Mouse (Mus musculus) stomach, embryonic 16.5 days (tissue): ENCODE results near the gene Ppil6. TPM values are rescaled to one million over a fixed set of nuclear protein-coding genes. Genes with fewer than 3 reads are reported as not detected.
A peak's percentile ranks its signal among the peaks of the same experiment; 100 is the strongest.

Experiments used
- ATAC-seq: fragments of 200-750 bp; cut with Nextera tagmentation; 2 replicates; pipeline ENCODE4 v1.8.0; 2017; ENCODE audit warnings: moderate number of reproducible peaks, moderate TSS enrichment; ENCODE audit not compliant: insufficient read depth, low FRiP score
- H3K27ac ChIP-seq: fragments of 300-500 bp; sonication (generic); 2 replicates; pipeline ENCODE4 v1.5.1; 2014; ENCODE audit warnings: low read length
- H3K27me3 ChIP-seq: fragments of 300-500 bp; sonication (generic); 2 replicates; pipeline ENCODE4 v1.6.1; 2014; ENCODE audit warnings: low read length, control low read depth, mixed read lengths; ENCODE audit not compliant: control insufficient read depth, insufficient read depth
- H3K36me3 ChIP-seq: fragments of 300-500 bp; sonication (generic); 2 replicates; pipeline ENCODE4 v1.6.1; 2014; ENCODE audit warnings: low read length; ENCODE audit not compliant: control insufficient read depth, insufficient read depth
- H3K4me1 ChIP-seq: fragments of 300-500 bp; sonication (generic); 2 replicates; pipeline ENCODE4 v1.6.1; 2014; ENCODE audit warnings: low read length, control low read depth, mixed read lengths; ENCODE audit not compliant: control insufficient read depth, insufficient read depth
- H3K4me2 ChIP-seq: fragments of 300-500 bp; sonication (generic); 2 replicates; pipeline ENCODE4 v1.6.1; 2014; ENCODE audit warnings: low read depth, low read length, mixed read lengths
- H3K4me3 ChIP-seq: fragments of 300-500 bp; sonication (generic); replicated peaks from 2 replicates; pipeline ENCODE4 v1.5.1; 2014; ENCODE audit warnings: mild to moderate bottlenecking, low read length
- H3K9ac ChIP-seq: fragments of 300-500 bp; sonication (generic); 2 replicates; pipeline ENCODE4 v1.6.1; 2014; ENCODE audit warnings: low read length
- H3K9me3 ChIP-seq: fragments of 300-500 bp; sonication (generic); replicated peaks from 2 replicates; pipeline ENCODE4 v1.6.1; 2016; ENCODE audit warnings: low read length, control low read depth; ENCODE audit not compliant: control insufficient read depth
- WGBS: fragments of 180-500 bp; shearing (Covaris S2); extraction: QIAGEN DNeasy Blood & Tissue Kit; methylation state at CpG from one replicate; pipeline ENCODE4 v1.1.7; 2014; 5-methylcytosine and 5-hydroxymethylcytosine counted together
- polyA plus RNA-seq: library from polyadenylated mRNA; unstranded; fragments of >200 nt; fragmentation: Nextera tagmentation; extraction: Ambion mirVana; gene quantifications from 2 replicates; pipeline ENCODE4 v1.2.1, GENCODE M21; 2015

The Ppil6 gene
- polyA plus RNA-seq, 1 experiment from 2014 or later, result 1.1 TPM

DNA sequence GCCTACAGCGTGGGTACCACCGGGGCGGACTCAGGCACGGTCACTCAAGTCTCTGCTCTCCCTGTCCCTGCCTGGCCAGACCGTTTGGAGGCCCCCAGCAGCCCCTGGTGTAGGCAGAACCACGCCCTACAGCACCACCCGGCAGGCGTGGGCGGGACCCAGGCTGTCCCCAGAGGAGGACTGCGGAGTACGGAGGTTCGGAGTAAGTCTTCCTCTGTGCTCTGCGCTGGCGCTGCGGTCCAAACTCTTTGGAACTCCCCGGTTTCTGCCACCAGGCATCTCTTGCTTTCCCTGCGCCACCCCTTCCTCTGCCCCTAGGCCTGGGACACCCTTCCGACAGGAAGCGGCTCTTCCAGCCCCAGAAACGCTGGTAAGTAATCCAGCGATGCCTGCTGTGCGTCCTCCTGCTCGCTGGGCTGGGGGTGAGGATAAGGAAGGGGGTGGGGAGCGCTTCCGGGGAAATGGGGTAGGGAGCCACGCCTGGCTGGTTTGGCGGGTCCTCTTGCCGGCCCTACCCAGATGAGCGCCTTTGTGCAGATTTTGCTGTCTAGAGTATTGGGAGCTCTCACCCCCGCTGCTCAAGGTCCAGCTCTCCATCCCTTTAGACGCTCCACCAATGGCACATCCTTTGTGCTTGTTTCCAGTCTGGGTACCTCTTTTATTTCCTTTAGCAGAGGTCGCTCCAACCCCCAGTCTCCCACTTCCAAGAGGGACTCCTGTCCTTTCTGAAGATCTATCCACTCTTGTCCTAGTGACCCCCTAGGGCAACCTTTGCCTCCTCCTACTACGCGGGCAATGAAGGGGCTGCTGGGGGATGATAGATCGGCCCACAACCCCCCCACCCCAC, 13.8 kb upstream of the Ppil6 start, which contains the start of gene Mical1:
Gene Mical1, plus strand, starts transcription at position 144 of the 847 bp plus-strand sequence.
- no peaks in the 10 kb centered on the region for H3K27me3 ChIP-seq

GRCm38 (mm10) chr10:41477018-41477277, 13.3 kb upstream of the Ppil6 start:
- H3K9ac ChIP-seq, result peak overlapping the region; percentile 84
- H3K9me3 ChIP-seq, result no peaks in the 10 kb centered on the region
- H3K4me3 ChIP-seq, result peak overlapping the region; percentile 73
- H3K27ac ChIP-seq, result peak overlapping the region; percentile 80
- H3K36me3 ChIP-seq, result no peaks in the 10 kb centered on the region
- no peak for ATAC-seq
- no peaks in the 10 kb centered on the region for H3K27me3 ChIP-seq
- WGBS, result 1% methylated on average over 9 of the region's 9 CpGs
- H3K4me2 ChIP-seq, result peak overlapping the region; percentile 79
- peaks cover 21% of the 10 kb centered on the region for H3K4me1 ChIP-seq

More for the DNA sequence above, 13.8 kb upstream of the Ppil6 start, which contains the start of gene Mical1:
- under 1% methylated on average over 35 of the region's 35 CpGs for WGBS
- Histone ChIP-seq H3K9ac (peak within 1 kb of the TSS; percentile 84), H3K4me3 (peak within 1 kb of the TSS; percentile 73), H3K36me3 (no peaks in the 10 kb centered on the region), H3K9me3 (no peaks in the 10 kb centered on the region), H3K4me2 (peak within 1 kb of the TSS; percentile 79), H3K4me1 (peaks cover 21% of the 10 kb centered on the region), H3K27ac (peak within 1 kb of the TSS; percentile 80)
- peak; percentile 78 for ATAC-seq

DNA sequence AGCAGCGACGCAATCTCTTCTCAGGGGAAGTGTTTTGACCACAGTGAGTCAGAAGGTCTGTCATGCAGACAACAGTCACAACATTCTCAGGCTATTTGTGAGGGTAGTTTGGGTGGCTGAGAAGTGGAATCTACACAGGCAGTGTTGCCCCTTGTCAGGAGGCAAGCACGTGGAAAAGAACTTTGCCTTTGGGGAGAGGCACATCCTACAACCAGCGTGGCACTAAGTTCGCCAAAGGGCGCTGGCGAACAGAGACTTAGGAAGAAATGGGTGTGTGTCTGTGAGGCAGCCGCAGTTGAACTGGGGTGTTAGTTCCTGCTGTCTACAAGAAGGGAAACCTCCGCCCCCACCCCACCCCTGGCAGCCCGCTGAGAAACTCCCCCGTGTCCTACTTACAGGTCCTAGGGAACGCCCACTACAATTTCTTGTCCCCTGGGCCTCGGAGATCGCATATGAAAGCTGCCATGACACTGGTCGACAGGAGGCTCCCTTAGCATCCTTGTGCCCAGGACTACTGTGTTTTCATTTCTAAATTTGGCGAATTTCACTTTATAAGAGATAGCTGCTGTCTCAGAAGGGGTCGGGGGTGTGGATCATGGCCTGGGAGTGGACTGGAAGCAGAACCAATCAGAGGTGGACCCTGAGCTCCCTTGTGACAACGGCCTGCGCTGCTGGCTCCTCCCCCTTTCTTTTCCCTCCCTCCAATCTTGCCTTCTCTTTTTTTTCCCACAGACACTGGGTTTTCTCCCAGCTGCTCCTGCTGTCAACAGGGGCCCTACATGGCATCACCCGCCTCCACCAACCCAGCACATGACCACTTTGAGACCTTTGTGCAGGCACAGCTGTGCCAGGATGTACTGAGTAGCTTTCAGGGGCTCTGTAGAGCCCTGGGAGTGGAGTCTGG, 12.7 kb upstream of the Ppil6 start:
- Histone ChIP-seq H3K4me2 (peak overlapping the region; percentile 79), H3K4me3 (peak overlapping the region; percentile 73), H3K36me3 (no peaks in the 10 kb centered on the region), H3K4me1 (peaks cover 21% of the 10 kb centered on the region), H3K9me3 (no peaks in the 10 kb centered on the region), H3K9ac (peak overlapping the region; percentile 84), H3K27me3 (no peaks in the 10 kb centered on the region), H3K27ac (peak overlapping the region; percentile 80)
- WGBS, result 6% methylated on average over 20 of the region's 20 CpGs
- peak; percentile 77 for ATAC-seq

GRCm38 (mm10) chr10:41479961-41480360, 10.3 kb upstream of the Ppil6 start:
- Histone ChIP-seq H3K9me3 (no peaks in the 10 kb centered on the region), H3K4me3 (no peak overlapping the region), H3K27me3 (no peaks in the 10 kb centered on the region), H3K9ac (no peak overlapping the region; the same call in 1 of the 2 replicates), H3K4me1 (peaks cover 12% of the 10 kb centered on the region), H3K4me2 (no peak overlapping the region), H3K27ac (no peak overlapping the region), H3K36me3 (0 out of 2 replicates have a peak, but pooled peaks cover 3% of the 10 kb centered on the region)
- 87% methylated on average over 3 of the region's 3 CpGs for WGBS
- no peak for ATAC-seq

DNA sequence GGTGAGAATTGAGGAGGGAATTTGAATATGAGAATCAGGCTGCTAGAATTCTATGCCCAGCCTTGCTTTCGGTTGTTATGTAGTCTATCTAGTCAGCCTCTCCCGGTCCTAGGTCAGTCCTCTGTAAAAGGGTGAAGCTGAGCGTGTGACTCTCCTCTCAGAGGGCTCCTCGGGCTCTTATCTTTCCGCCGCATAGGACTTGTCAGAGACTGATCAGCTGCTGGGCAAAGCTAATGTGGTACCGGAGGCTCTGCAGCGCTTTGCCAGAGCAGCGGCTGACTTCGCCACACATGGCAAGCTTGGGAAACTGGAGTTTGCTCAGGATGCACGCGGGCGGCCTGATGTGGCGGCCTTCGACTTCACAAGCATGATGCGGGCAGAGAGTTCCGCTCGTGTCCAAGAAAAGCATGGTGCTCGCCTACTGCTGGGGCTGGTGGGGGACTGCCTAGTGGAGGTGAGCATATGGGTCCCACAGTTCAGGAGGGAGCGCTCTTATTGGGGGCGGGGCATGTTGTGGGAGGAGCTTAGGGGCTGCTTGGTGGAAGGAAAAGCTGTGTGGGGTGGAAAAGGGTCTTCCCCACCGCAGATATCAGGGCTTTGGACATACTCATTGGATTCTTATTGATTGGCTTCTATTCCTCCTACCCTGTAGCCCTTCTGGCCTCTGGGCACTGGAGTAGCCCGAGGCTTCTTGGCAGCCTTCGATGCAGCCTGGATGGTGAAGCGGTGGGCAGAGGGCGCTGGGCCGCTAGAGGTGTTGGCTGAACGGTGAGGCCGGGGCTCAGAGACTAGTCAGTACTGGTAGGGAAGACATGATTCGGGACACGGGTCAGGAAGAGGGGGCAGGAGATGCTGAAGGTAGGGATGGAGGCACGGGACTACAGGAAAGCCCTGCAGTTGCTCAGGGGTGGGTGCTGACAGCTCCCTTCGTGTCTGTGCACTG, 9.0 kb upstream of the Ppil6 start:
- 0 out of 2 replicates have a peak, but pooled peaks cover 3% of the 10 kb centered on the region for H3K36me3 ChIP-seq
- no peaks in the 10 kb centered on the region for H3K9me3 ChIP-seq
- no peak overlapping the region for H3K9ac ChIP-seq
- no peak for ATAC-seq
- H3K27ac ChIP-seq, result no peak overlapping the region
- WGBS, result 63% methylated on average over 33 of the region's 33 CpGs
- H3K4me2 ChIP-seq, result no peak overlapping the region
- no peak overlapping the region for H3K4me3 ChIP-seq
- peaks cover 4% of the 10 kb centered on the region for H3K4me1 ChIP-seq
- no peaks in the 10 kb centered on the region for H3K27me3 ChIP-seq

GRCm38 (mm10) chr10:41482446-41482845, 7.8 kb upstream of the Ppil6 start:
- peaks cover 7% of the 10 kb centered on the region for H3K4me1 ChIP-seq
- no peak overlapping the region for H3K27ac ChIP-seq
- no peak overlapping the region for H3K4me3 ChIP-seq
- no peaks in the 10 kb centered on the region for H3K27me3 ChIP-seq
- 0 out of 2 replicates have a peak, but pooled peaks cover 3% of the 10 kb centered on the region for H3K36me3 ChIP-seq
- no peaks in the 10 kb centered on the region for H3K9me3 ChIP-seq
- H3K9ac ChIP-seq, result no peak overlapping the region
- H3K4me2 ChIP-seq, result no peak overlapping the region
- no peak for ATAC-seq
- 84% methylated on average over 7 of the region's 7 CpGs for WGBS

DNA sequence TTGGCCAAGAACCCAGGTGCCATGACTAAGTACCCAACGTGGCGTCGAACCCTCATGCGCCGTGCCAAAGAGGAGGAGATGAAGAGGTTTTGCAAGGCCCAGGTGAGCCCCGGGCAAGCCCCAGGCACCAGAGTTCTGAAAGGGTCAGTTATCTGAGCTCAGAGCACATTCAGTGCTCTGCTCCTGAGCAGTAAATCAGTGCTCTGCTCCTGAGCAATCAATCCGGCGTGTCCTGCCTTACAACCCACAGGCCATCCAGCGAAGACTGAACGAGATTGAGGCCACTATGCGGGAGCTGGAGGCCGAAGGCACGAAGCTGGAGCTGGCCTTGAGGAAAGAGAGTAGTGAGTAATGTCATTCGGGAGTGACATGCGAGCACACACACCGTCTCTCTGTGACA, 4.5 kb upstream of the Ppil6 start:
- ATAC-seq, result no peak

GRCm38 (mm10) chr10:41486506-41487170, 3.6 kb upstream of the Ppil6 start:
- 71% methylated on average over 14 of the region's 14 CpGs for WGBS
- Histone ChIP-seq H3K4me3 (no peak overlapping the region), H3K27me3 (no peaks in the 10 kb centered on the region), H3K4me2 (no peak overlapping the region), H3K9me3 (no peaks in the 10 kb centered on the region), H3K9ac (no peak overlapping the region), H3K27ac (no peak overlapping the region), H3K4me1 (peaks cover 17% of the 10 kb centered on the region), H3K36me3 (0 out of 2 replicates have a peak, but pooled peaks cover 3% of the 10 kb centered on the region)
- ATAC-seq, result no peak

More for the DNA sequence above, 4.5 kb upstream of the Ppil6 start:
- H3K4me2 ChIP-seq, result no peak overlapping the region
- H3K4me1 ChIP-seq, result peaks cover 17% of the 10 kb centered on the region
- no peak overlapping the region for H3K4me3 ChIP-seq
- H3K36me3 ChIP-seq, result 0 out of 2 replicates have a peak, but pooled peaks cover 3% of the 10 kb centered on the region
- H3K27ac ChIP-seq, result no peak overlapping the region
- no peaks in the 10 kb centered on the region for H3K9me3 ChIP-seq
- H3K27me3 ChIP-seq, result no peaks in the 10 kb centered on the region
- no peak overlapping the region for H3K9ac ChIP-seq
- 87% methylated on average over 16 of the region's 16 CpGs for WGBS
